Mouse (Mus musculus) small intestine, adult 2 months (tissue): ENCODE results near the gene Unc119b.

Experiments
- CTCF ChIP-seq: fragments of 200-500 bp; IDR thresholded peaks from 2 replicates; pipeline ENCODE4 v1.5.1; 2012; ENCODE audit warnings: low read depth, mild to moderate bottlenecking, control low read depth, inconsistent platforms, low read length, moderate library complexity, mixed read lengths; ENCODE audit not compliant: insufficient replicate concordance, insufficient read length; ENCODE audit errors: extremely low read depth
- POLR2A ChIP-seq: fragments of 200-500 bp; IDR thresholded peaks from 2 replicates; pipeline ENCODE4 v1.6.1; 2012; ENCODE audit warnings: low read depth, mild to moderate bottlenecking, control low read depth, inconsistent platforms, low read length, moderate library complexity

DNA sequence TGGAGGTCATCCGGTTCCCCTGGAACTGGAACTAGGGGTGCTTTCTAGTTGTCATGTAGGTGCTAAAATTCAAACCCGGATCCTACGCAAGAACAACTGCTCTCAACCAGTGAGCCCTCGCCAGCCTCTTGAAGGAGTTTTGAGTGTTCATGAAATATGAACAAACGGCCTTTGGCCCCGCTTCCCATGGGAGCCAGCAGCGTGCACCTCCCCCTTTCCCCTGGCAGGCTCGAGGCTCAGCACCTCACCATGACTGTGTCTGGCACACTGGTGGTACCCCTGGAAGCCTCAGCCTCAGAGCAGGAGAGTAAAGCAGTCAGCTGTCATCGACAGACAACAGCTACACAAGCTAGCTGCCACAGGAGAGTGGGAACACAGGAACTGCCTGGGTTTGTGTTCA, 34.8 kb downstream of the Unc119b start:
- TF ChIP-seq POLR2A (no peak), CTCF (no peak)
